Mouse (Mus musculus): ENCODE data around the gene Elobl.

- TF ChIP-seq ZC3H11A (IDR thresholded peaks at IDR 0.05; ENCODE audit: low read depth, low read length) (no peak), MAX (IDR thresholded peaks at IDR 0.05; ENCODE audit: low read length) (no peak)
Observed at GRCm38 (mm10) chr11:88926566-88926965, 40.2 kb downstream of the Elobl start.

Data from CH12.LX (cell line).